Mouse (Mus musculus): ENCODE results near the gene Sorcs2.

Sorcs2 gene

GRCm38 (mm10) chr5:36312926-36313325 is 85.0 kb downstream of the Sorcs2 start:
- in situ Hi-C loops (cut with MboI, MseI), result no loop called here

DNA sequence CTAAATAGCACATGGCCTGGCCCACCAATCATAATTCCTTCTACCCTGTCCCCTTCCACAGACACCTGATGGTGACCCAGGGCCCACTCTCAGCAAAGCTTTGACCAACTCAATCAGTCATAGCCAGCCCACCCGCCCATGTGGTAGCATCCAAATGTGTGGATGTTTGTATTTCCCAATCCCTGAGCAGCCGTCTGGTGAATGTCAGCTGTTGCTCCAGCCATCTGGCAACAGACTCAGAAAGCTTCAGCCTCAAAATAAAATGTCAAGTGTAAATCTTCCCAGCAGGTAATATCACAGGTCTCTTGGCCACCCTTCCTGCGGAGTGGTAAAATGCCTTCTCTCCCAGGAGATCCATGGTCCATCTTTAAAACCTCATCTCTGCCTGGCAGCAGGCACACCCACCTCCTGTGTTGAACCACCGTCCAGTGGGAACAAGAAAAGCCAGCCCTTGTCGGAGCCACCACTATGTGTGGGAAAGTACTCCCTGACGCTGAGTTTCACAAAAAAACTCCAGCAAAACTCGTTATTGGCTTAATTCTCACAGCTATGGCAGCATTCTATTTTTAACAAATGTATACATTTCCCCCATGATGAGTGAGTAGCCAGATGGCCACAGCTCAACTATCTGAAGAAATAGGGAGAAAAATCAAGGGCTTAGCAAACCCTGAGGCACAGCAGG is 93.5 kb downstream of the Sorcs2 start:
- in situ Hi-C loops (cut with MboI, MseI), result no loop called here

DNA sequence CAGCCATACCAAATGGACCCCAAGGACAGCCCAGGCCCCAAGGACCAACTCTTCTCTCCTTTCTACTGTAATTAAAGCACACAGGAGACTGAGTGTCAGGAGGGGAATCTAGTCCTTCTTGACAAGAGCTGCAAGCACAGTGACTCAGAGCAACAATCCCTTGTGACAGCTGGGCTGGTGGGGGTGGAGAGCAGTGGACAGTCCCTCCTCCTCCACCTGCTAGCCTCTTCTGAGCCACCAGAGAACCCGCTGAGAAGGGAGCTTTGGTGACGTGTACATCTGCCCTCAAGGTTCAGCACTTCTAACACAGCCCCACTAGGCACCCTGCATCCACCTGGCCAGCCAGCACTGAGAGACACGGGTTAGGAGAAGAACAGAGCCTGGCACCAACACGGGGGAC is 96.8 kb downstream of the Sorcs2 start:
- in situ Hi-C loops (cut with MboI, MseI), result no loop called here

DNA sequence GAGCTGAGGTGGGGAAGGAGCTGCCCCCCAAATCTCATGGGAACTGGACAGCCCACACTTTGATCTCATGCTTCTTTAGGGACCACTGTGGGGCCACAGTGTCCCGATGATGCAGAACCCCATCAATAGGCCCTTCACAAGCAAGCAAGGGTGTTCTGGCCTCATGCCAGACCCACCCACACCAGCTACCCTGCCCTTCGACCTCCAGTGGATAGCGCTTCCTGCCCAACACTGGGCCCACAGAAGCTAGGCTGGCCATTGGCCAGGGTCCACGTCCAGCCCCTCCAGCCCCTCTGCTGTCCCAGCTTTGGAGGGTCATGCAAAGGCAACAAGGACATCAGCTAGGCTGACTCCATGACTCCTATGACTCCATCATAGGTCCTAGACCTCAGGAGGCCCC is 99.9 kb downstream of the Sorcs2 start:
- in situ Hi-C loops (cut with MboI, MseI), result no loop called here

DNA sequence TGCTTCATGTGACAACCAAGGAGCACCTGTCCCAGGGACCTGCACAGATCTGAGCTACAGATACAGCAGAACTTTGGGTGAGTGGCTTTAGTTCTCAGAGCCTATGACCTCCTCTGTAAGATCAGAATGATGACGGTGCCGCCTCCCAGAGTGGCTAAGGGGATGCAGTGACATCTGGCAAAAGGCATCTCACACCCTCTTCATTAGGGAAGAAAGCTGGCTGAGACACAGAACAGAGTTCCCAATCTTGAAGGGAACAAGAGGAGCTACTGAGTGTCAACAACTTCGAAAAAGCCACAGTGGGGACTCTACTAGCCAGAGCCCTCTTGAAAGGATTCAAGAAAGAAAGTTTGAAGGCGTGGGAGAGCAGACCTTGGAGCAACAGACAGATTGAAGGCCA is 100.7 kb downstream of the Sorcs2 start:
- in situ Hi-C loops (cut with MboI, MseI), result no loop called here

DNA sequence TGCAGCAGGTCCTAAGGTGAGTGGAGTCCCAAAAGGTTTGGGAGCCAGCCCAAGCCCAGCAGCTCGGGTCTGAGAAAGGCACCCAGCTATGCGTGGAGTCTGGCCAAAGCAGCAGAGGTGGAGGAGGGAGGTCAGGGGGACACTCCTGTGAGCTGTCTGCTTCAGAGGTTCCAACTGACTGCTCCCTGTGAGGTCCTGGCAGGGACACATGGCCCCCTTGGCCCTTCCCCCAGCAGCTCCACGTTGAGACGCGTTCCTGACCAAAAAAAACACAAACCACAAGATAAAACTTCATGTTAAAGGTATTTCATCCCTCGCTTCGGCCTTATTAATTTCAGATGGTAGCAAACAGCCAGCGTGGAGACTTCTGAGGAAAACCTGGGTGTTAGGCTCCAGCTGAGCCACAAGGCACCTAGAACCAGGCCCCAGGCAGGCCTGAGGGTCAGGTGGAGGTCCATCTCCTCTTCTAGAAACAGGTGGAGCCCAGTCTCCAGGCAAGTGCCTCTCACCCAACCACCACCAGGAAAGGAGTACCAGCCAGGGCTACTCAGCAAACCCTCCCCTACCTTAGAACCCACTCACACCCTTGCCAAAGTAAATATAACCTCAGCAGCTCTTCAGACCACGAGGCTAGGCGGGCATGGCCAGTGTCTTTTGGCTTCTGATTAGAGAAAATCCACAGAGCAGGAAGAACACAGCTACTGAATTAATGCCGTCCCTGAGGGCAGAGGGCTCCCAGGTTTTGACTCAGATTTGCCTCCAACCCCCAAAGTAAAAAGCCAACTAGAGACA is 104.6 kb downstream of the Sorcs2 start:
- in situ Hi-C loops (cut with MboI, MseI), result no loop called here

- in situ Hi-C loops (cut with MboI, MseI), result no loop called here
Observed at GRCm38 (mm10) chr5:36292321-36292720, 105.6 kb downstream of the Sorcs2 start.

DNA sequence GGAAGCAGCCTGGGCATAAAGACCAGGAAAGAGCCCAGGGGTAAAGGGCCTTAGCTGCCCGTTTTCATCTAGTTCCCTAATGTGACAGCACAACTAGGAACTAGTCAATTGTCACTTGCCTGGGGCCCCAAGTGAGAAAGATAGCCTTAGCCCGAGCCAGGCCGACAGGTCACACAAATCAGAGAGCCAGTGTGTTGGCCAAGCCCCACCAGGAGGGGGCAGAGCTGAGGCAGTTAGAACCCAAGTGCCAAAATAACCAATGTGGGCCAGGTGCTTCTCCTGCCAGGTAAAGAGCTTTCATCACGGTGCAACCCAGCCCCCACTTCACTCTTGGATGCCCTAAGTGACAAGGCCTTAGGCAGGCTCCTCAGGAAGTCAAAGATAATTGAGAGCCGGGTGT is 106.7 kb downstream of the Sorcs2 start:
- in situ Hi-C loops (cut with MboI, MseI), result no loop called here

DNA sequence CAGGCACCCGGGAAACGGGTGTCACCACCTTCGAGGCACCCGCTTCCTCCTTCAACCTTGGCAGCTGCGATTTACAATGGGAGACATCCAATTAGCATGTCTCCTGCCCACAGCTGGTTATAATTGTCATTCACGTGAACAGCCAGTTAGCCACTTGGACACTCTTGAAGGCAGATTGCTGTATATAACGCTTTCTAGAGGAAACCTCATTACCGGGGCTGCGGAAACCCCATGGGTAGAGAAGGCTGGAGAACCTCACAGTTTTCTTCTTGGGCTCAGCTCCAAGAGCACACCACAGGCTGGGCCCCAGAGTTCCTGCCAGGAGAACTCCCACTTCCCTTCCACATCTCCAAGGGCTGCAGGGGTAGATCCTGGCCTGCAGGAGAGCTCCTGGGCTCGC is 112.5 kb downstream of the Sorcs2 start:
- in situ Hi-C loops (cut with MboI, MseI), result no loop called here

GRCm38 (mm10) chr5:36279896-36280295 is 118.0 kb downstream of the Sorcs2 start:
- in situ Hi-C loops (cut with MboI, MseI), result no loop called here

GRCm38 (mm10) chr5:36274684-36275394 is 123.1 kb downstream of the Sorcs2 start:
- in situ Hi-C loops (cut with MboI, MseI), result no loop called here

- in situ Hi-C loops (cut with MboI, MseI), result loop anchor here (10.0 kb wide), 1 partner anchor 422 kb away; no protein-coding TSS in a partner anchor
Observed at GRCm38 (mm10) chr5:36267194-36267769, 130.7 kb downstream of the Sorcs2 start.

- in situ Hi-C loops (cut with MboI, MseI), result loop anchor here (10.0 kb wide), 1 partner anchor 416 kb away; no protein-coding TSS in a partner anchor
Observed at GRCm38 (mm10) chr5:36260862-36261261, 137.1 kb downstream of the Sorcs2 start.

GRCm38 (mm10) chr5:36259691-36260124 is 138.2 kb downstream of the Sorcs2 start:
- in situ Hi-C loops (cut with MboI, MseI), result loop anchor here (10.0 kb wide), 1 partner anchor 415 kb away; no protein-coding TSS in a partner anchor

GRCm38 (mm10) chr5:36258387-36259181 is 139.4 kb downstream of the Sorcs2 start:
- in situ Hi-C loops (cut with MboI, MseI), result no loop called here

DNA sequence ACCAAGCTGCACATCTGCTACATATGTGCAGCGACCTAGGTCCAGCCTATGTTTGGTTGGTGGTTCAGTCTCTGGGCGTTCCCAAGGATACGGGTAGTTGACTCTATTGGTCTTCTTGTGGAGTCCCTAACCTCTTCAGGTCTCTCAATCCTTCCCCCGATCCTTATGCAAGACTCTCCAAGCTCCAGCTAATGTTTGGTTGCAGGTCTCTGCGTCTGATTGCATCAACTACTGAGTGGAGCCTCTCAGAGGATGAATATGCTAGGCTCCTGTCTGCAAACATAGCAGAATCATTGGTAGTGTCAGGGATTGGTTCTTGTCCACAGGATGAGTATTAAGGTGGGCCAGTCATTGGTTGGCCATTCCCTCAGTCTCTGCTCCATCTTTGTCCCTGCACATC is 140.9 kb downstream of the Sorcs2 start:
- in situ Hi-C loops (cut with MboI, MseI), result no loop called here

DNA sequence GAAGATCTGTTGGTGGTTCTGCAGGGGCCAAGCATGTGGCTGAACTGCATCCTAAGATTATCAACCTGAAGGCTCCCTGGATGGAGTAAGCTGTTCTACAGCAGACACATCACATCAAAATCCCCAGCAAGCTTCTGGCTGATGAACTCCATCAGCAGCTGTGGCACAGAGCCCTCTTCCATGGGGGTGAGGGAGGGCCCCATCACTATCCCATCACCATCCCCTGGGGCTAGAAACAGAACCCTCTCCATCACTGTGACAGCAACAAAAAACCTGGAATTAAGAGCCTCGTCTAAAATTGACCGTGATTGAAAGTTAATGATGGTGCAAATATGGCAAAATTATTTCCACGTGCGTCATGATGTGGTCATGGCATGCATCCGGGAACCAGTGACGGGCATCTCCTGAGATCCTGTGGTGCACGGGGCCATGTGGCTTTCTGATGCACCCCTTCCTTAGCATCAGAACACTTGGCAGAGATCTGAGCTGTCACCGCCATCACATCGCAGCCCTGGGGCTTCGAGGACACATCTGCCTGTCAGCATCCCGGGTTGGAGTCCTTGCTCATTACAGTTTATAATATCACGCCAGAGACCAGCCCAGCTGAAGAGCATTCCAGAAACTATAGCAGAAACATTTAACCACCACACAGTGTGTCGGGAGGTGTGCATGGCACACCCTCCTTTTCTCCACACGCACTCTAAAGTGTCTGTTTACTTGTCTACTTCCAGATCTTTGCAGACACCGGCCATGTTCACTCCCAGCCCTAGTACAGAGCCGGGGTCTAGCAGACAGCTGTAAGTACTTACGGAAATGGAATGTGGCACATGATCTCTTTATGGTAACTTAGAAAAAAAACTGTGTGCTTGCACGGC is 143.1 kb downstream of the Sorcs2 start:
- in situ Hi-C loops (cut with MboI, MseI), result no loop called here

DNA sequence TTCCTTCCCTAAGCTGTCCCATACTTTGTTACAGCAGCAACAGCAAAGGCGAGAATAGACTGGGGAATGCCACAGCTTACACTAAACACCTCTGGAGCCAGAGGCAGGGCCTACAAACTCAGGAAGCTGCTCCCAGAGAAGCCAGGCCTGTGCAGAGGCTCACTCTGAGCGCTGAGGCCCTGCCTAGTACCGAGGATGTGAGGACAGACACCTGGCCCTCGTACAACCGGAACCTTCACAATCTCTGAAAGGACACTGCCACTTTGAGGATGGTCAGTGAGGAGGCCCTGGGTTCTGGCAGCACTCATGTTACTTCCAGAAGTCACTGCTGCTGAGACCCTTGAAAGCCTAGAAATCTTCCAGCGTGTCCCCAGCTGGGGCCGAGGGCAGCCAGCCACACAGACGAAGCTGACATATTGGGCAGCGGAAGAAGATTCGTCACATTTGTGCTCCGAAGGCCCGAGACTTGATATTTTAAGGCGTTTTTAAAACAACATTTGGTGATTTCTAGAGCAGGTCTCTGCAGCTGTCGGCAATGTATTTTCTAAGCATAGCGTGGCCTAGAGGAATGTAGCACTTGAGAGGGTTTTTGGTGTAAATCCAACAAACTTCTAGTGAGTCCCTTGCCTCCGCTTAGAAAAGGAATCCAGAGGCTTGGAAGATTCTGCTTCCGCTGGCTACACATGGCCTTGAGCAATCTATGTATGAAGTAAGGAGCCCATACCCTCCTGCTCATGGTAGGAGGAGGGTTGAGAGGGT is 145.0 kb downstream of the Sorcs2 start:
- in situ Hi-C loops (cut with MboI, MseI), result no loop called here

DNA sequence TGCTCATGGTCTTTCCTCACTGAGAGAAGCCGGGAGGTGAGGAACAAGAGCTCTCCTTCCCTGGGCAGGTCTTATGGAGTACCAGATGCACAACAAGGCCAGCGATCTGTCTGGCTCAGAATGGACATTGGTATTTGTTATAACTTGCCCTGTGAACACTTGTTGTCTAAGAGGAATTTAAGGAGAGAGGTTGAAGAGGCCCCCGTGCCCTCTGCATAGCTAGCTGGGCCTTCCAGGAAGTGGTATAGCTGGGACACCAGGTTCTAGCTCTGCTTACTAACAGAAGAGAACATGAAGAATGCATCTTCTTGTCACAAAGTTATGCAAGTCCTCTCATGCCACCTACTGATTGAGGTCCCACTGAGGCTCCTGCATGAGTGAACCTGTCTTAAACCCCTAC is 149.9 kb downstream of the Sorcs2 start:
- in situ Hi-C loops (cut with MboI, MseI), result no loop called here

Data from regulatory T cell (primary cell).